Mouse (Mus musculus) liver, embryonic 14.5 days (tissue): ENCODE measurements around the gene Tspo.

Experiments
- CTCF ChIP-seq: IDR thresholded peaks from 2 replicates; pipeline ENCODE4 v1.5.1; 2016; ENCODE audit warnings: antibody characterized with exemption, low read depth, control low read depth
- EP300 ChIP-seq: IDR thresholded peaks from 2 replicates; pipeline ENCODE4 v1.6.1; 2016; ENCODE audit warnings: antibody characterized with exemption, low read depth

DNA sequence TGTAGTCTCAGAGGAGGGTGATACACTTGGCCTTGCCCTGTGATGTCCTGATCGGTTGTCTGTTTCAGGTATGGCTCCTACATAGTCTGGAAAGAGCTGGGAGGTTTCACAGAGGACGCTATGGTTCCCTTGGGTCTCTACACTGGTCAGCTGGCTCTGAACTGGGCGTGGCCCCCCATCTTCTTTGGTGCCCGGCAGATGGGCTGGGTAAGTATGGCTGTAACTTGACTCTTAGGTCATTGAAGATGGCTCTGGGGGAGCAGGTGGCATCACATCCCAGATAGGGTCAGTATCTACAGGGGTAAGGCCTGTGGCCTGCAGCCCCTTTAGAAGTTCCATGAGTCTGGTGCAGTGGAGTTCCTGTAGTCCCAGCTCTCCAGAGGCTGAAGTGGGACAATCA lies 8.7 kb downstream of the Tspo start:
- TF ChIP-seq CTCF (no peak), EP300 (no peak)
